Mouse (Mus musculus) liver, postnatal 0 days (tissue): ENCODE measurements around the gene Sept12. TPM values are rescaled to one million over a fixed set of nuclear protein-coding genes. Genes with fewer than 3 reads are reported as not detected.

Experiments used
- ATAC-seq: fragments of 200-750 bp; cut with Nextera tagmentation; 2 replicates; pipeline ENCODE4 v1.8.0; 2017; ENCODE audit warnings: mild to moderate bottlenecking, moderate library complexity
- DNase-seq: peaks from one replicate; pipeline ENCODE4 v3.0.0-alpha.2; 2016
- H3K27ac ChIP-seq: fragments of 300-500 bp; sonication (generic); 2 replicates; pipeline ENCODE4 v1.5.1; 2014; ENCODE audit warnings: antibody characterized with exemption, moderate library complexity, mild to moderate bottlenecking, low read depth
- H3K27me3 ChIP-seq: fragments of 300-500 bp; sonication (generic); 2 replicates; pipeline ENCODE4 v1.6.1; 2014; ENCODE audit warnings: low read length, control low read depth, mixed read lengths; ENCODE audit not compliant: insufficient read depth
- H3K36me3 ChIP-seq: fragments of 300-500 bp; sonication (generic); replicated peaks from 2 replicates; pipeline ENCODE4 v1.6.1; 2014; ENCODE audit warnings: mild to moderate bottlenecking, control low read depth, low read length, moderate library complexity, mixed read lengths; ENCODE audit not compliant: insufficient read depth
- H3K4me1 ChIP-seq: fragments of 300-500 bp; sonication (generic); 2 replicates; pipeline ENCODE4 v1.6.1; 2014; ENCODE audit warnings: antibody characterized with exemption, mild to moderate bottlenecking, control low read depth; ENCODE audit not compliant: insufficient read depth
- H3K4me2 ChIP-seq: fragments of 300-500 bp; sonication (generic); 2 replicates; pipeline ENCODE4 v1.6.1; 2014; ENCODE audit warnings: low read depth, mild to moderate bottlenecking, low read length, moderate library complexity, mixed read lengths
- H3K4me3 ChIP-seq: fragments of 300-500 bp; sonication (generic); 2 replicates; pipeline ENCODE4 v1.5.1; 2014; ENCODE audit warnings: low read depth, low read length
- H3K9ac ChIP-seq: fragments of 300-500 bp; sonication (generic); replicated peaks from 2 replicates; pipeline ENCODE4 v1.6.1; 2014; ENCODE audit warnings: mild to moderate bottlenecking, moderate library complexity
- H3K9me3 ChIP-seq: fragments of 300-500 bp; sonication (generic); 2 replicates; pipeline ENCODE4 v1.6.1; 2016; ENCODE audit warnings: mild to moderate bottlenecking, control low read depth, low read length, mixed read lengths
- CTCF ChIP-seq: sonication (generic); IDR thresholded peaks from 2 replicates; pipeline ENCODE4 v1.5.1; 2016; ENCODE audit warnings: antibody characterized with exemption, low read depth
- EP300 ChIP-seq: IDR thresholded peaks from 2 replicates; pipeline ENCODE4 v1.6.1; 2016; ENCODE audit warnings: antibody characterized with exemption, low read depth, mild to moderate bottlenecking
- WGBS: fragments of 180-500 bp; shearing (Covaris S2); extraction: QIAGEN DNeasy Blood & Tissue Kit; methylation state at CpG from one replicate; pipeline ENCODE4 v1.1.7; 2014; ENCODE audit not compliant: insufficient replicate concordance; 5-methylcytosine and 5-hydroxymethylcytosine counted together
- polyA plus RNA-seq: library from polyadenylated mRNA; unstranded; fragments of >200 nt; fragmentation: Nextera tagmentation; extraction: Ambion mirVana; gene quantifications from 2 replicates; pipeline ENCODE4 v1.2.1, GENCODE M21; 2015

Gene Sept12
- polyA plus RNA-seq, 1 experiment from 2014 or later: not detected

- peak overlapping the region; percentile 57 for H3K27ac ChIP-seq
- no peak overlapping the region for H3K9ac ChIP-seq
- ATAC-seq: peak; percentile 22; the same call in 1 of the 2 replicates
These were observed 9.8 kb upstream of the Sept12 start for GRCm38 (mm10) chr16:5007492-5007891.

GRCm38 (mm10) chr16:5007067-5007466 is 9.4 kb upstream of the Sept12 start, which contains the start of gene Smim22:
Gene Smim22, plus strand, starts transcription at chr16:5007288.
- H3K9ac ChIP-seq: no peak within 1 kb of the TSS
- peaks cover 8% of the 10 kb centered on the region; the same call in 1 of the 2 replicates for H3K36me3 ChIP-seq
- DNase-seq (peak; percentile 77), ATAC-seq (peak; percentile 74)
- H3K4me1 ChIP-seq: peaks cover 28% of the 10 kb centered on the region
- H3K27ac ChIP-seq: peak within 1 kb of the TSS; percentile 57
- peak within 1 kb of the TSS; percentile 53 for H3K4me2 ChIP-seq
- H3K4me3 ChIP-seq: no peak within 1 kb of the TSS
- 60% methylated on average over 5 of the region's 5 CpGs for WGBS
- TF ChIP-seq CTCF (no peak), EP300 (no peak)
- no peaks in the 10 kb centered on the region for H3K27me3 ChIP-seq
- no peaks in the 10 kb centered on the region for H3K9me3 ChIP-seq

More at GRCm38 (mm10) chr16:5007492-5007891, 9.8 kb upstream of the Sept12 start:
- Histone ChIP-seq H3K4me2 (peak overlapping the region; percentile 53), H3K27me3 (no peaks in the 10 kb centered on the region), H3K36me3 (peaks cover 8% of the 10 kb centered on the region; the same call in 1 of the 2 replicates), H3K9me3 (no peaks in the 10 kb centered on the region), H3K4me1 (peaks cover 32% of the 10 kb centered on the region), H3K4me3 (no peak overlapping the region)
- DNase-seq: no peak
- WGBS: 39% methylated on average over 6 of the region's 6 CpGs
- TF ChIP-seq CTCF (no peak), EP300 (no peak)

DNA sequence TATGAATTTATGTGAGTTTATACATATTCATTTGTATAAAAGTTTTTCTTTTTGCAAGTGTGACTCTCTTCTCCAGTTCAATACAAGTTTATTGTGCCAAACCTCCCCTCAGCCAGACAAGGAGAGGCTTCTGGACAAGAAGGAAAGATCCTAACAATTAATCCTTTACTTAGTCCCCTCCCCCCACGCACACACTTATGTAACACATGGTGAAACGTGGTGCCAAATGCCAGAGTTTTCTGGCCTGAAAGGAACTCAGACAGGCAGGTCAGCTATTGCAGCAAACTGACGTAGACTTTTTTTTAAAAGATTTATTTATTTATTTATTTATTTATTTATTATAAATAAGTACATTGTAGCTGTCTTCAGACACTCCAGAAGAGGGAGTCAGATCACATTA is 3.0 kb upstream of the Sept12 start:
- ATAC-seq (no peak), DNase-seq (no peak)
- Histone ChIP-seq H3K9me3 (no peaks in the 10 kb centered on the region), H3K27ac (no peak overlapping the region), H3K4me1 (peaks cover 6% of the 10 kb centered on the region; the same call in 1 of the 2 replicates), H3K4me2 (no peak overlapping the region), H3K36me3 (no peaks in the 10 kb centered on the region), H3K27me3 (no peaks in the 10 kb centered on the region), H3K4me3 (no peak overlapping the region), H3K9ac (no peak overlapping the region)
- 51% methylated on average over 3 of the region's 3 CpGs for WGBS
- TF ChIP-seq EP300 (no peak), CTCF (no peak)

- ATAC-seq: no peak
- no peak for TF ChIP-seq EP300
- TF ChIP-seq CTCF: no peak
These were observed 1.3 kb upstream of the Sept12 start for GRCm38 (mm10) chr16:4998984-4999383.

GRCm38 (mm10) chr16:4993276-4993675 is 4.4 kb downstream of the Sept12 start:
- no peak overlapping the region for H3K27ac ChIP-seq
- 79% methylated on average over 4 of the region's 4 CpGs for WGBS
- peaks cover 6% of the 10 kb centered on the region; the same call in 1 of the 2 replicates for H3K4me1 ChIP-seq
- H3K9me3 ChIP-seq: no peaks in the 10 kb centered on the region
- ATAC-seq (no peak), DNase-seq (no peak)
- no peaks in the 10 kb centered on the region for H3K27me3 ChIP-seq
- H3K4me3 ChIP-seq: no peak overlapping the region
- no peaks in the 10 kb centered on the region for H3K36me3 ChIP-seq
- no peak overlapping the region for H3K9ac ChIP-seq
- TF ChIP-seq CTCF (no peak), EP300 (no peak)
- H3K4me2 ChIP-seq: no peak overlapping the region

More at GRCm38 (mm10) chr16:4998984-4999383, 1.3 kb upstream of the Sept12 start:
- Histone ChIP-seq H3K27me3 (no peaks in the 10 kb centered on the region), H3K36me3 (no peaks in the 10 kb centered on the region), H3K4me1 (peaks cover 6% of the 10 kb centered on the region; the same call in 1 of the 2 replicates), H3K9ac (no peak overlapping the region), H3K9me3 (no peaks in the 10 kb centered on the region), H3K27ac (no peak overlapping the region), H3K4me3 (no peak overlapping the region), H3K4me2 (no peak overlapping the region)
- no peak for DNase-seq
- 63% methylated on average over 1 of the region's 1 CpGs for WGBS

GRCm38 (mm10) chr16:4984717-4985116 is 12.9 kb downstream of the Sept12 start:
- ATAC-seq (no peak), DNase-seq (no peak)
- TF ChIP-seq CTCF (no peak), EP300 (no peak)
- Histone ChIP-seq H3K9ac (no peak overlapping the region), H3K4me2 (no peak overlapping the region), H3K9me3 (no peaks in the 10 kb centered on the region), H3K4me3 (no peak overlapping the region), H3K27ac (no peak overlapping the region), H3K36me3 (no peaks in the 10 kb centered on the region), H3K4me1 (no peaks in the 10 kb centered on the region), H3K27me3 (no peaks in the 10 kb centered on the region)
- WGBS: 82% methylated on average over 12 of the region's 12 CpGs
